Mouse (Mus musculus) T-helper 1 cell (primary cell): ENCODE measurements at regions not wholly inside any gene's neighbourhood (a gene's known extent, or its start where the extent isn't known, plus 50 kb on each side); places are given as distances from the start of the nearest gene placed in this dataset.

ENCODE experiments used
- in situ Hi-C: fragments of 300-600 bp; cut with MboI, MseI; formaldehyde crosslinking; loops from one replicate; pipeline ENCODE4 v1.15.1; 2025; ENCODE audit warnings: high pct_unique_total_duplicates

- in situ Hi-C loops, result no loop called here
These were observed 277.5 kb upstream of the Camk1g start for GRCm38 (mm10) chr1:193647371-193648270.

GRCm38 (mm10) chr1:193644506-193644905, 274.4 kb upstream of the Camk1g start:
- in situ Hi-C loops, result no loop called here

- in situ Hi-C loops, result no loop called here
These were observed 266.4 kb upstream of the Camk1g start for GRCm38 (mm10) chr1:193636451-193636850.

GRCm38 (mm10) chr1:193632115-193632514, 262.0 kb upstream of the Camk1g start:
- in situ Hi-C loops, result no loop called here

GRCm38 (mm10) chr1:193629887-193630286, 259.8 kb upstream of the Camk1g start:
- in situ Hi-C loops, result no loop called here

- in situ Hi-C loops, result no loop called here
These were observed 257.1 kb upstream of the Camk1g start for GRCm38 (mm10) chr1:193626924-193627849.

DNA sequence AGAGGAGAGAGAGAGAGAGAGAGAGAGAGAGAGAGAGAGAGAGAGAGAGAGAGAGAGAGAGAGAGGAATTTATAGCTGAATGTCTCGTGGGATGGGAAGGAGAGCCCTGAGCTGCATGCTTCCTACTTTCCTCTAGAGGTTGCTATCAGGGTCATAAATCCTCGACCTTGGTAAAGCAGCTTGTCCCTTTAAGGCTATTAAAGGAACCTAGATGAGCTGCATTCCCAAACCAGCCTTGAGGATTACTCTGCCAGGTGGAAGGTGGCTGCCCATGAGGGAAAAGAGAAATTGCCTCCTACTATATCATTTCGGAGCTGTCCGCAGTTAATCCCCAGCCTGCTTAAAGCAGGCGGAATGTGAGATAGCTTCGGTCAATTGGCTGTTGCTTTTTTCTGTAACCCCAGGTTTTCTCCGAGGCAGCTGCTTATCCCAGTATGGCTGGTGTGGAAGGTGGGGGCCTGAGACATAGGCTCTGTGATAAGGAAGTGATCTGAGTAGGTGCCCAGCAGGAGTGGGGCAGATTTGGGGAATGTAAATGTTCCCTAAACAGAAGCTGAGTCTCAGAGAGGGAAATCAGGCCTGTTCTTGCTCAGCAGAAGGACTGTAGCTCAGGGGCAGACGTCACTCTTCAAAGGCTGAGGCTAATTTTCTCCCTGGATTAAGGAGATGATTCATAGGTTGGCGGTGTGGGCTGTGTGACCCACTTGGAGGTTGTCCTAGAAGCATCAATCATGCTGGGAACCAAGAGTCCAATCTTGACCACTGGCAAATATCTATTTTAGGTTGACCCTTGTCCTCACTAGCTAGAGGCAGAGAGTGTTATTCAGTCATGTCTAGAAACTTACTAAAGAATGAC, 255.2 kb upstream of the Camk1g start:
- in situ Hi-C loops, result no loop called here

DNA sequence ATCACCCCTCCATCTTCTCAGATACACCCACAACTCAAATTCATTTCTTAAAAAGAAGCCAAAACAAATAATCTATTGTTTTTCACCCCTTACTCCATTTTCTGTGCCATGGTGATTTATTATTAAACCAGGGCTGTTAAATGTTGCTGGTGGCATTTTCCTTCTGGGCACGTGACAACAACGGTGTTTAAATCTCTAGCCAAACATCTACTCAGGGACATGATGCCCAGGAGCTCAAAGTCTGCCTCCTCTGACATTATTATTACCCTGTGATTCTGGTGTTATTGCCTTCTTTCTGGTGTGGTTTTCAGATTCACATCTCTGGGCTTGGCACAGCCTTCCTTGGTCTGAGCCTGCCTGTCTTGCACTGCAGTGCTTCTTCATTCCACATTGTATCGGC, 253.5 kb upstream of the Camk1g start:
- in situ Hi-C loops, result no loop called here

DNA sequence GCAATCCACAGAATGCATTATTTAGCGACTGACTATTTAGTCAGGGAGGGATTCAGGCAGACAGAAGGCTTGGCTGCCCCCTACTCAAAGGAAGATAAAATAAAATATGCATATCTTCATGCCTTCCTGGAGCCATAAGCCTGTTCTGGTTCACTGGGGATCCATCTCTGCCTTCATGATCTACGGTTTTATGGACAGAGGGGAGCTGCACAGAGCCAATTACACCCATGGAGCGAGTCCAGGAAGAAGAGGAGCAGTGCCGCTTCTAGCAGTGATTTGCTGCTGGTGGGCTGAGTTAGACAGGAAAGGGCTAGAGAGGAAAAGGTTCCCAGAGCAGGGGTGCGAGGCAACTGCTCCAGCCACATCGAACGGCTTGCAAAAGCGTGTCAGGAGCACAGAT, 248.2 kb upstream of the Camk1g start:
- in situ Hi-C loops, result no loop called here

GRCm38 (mm10) chr1:193610471-193610870, 240.4 kb upstream of the Camk1g start:
- in situ Hi-C loops, result no loop called here

GRCm38 (mm10) chr1:193599895-193600294, 229.8 kb upstream of the Camk1g start:
- in situ Hi-C loops, result no loop called here

- in situ Hi-C loops, result no loop called here
These were observed 229.1 kb upstream of the Camk1g start for GRCm38 (mm10) chr1:193599163-193599562.

DNA sequence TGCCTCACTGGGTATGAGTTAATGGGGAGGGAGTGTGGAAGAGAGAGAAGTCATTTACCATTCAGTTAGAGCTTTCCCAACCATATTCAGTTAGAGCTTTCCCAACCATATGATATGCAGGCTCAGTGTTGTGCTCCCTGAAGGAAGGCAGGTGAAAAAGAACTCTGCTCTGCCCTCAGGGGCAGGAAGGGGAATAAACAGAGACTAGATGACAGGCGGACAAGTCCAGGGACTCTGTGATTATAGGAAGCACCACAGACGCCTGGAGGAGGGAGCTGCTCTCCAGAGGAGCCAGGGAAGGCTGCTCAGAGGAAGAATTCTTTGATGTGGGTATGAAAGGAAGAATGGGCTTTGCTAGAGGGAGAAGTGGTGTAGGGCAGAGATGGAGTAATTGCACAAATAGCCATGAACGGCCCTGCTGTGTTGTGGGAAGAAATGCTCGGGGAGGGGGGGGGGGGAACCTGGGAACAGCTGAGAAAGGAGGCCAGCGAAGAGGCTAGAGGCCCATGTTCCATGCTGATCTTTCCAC, 220.3 kb upstream of the Camk1g start:
- in situ Hi-C loops, result no loop called here

DNA sequence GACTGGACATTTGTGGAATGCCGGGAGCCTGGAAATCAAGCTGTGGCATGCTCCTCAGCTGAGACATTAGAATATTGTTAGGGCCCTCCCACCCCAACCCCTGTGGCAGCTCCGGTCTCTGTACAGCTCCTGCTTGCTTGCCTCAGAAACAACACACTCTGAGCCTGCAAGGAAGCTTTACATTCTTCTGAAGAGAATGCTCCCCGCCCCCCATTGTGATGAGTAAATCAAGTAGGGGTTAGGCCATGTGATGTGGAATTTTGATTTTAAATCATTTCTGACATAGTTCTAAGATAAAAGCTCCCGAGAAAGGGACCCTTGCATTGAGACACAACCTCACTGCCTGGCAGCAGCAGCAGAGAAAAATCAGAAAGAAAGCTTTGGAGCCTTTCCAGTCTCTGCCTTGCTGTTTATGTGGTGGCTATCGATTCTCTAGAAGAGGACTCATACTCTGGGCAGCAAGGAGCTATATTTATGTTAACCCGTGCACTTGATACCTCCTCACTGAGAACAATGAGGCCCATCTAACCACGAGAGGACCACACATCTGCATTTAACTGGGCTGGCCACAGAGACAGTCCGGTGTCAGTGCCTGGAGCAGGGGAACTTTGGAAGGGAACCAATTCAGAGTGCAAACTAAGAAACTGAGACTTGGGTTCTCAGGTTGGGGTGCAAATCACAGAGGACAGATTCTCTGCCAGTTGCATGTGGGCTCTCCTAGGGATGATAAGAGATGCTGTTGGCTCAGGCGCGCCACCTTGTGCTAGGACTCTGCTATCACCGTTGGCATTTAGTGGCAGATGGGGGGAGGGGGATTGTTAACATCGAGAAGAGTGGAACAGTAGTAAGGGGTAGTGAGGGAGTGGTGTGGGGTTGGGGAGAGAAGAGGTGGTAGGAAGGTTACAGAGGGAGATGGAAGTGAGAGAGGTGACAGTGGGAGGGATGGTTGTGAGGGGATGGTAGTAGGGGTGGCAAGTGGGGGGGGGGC, 218.7 kb upstream of the Camk1g start:
- in situ Hi-C loops, result no loop called here

GRCm38 (mm10) chr1:193587317-193587716, 217.2 kb upstream of the Camk1g start:
- in situ Hi-C loops, result no loop called here

- in situ Hi-C loops, result no loop called here
These were observed 216.8 kb upstream of the Camk1g start for GRCm38 (mm10) chr1:193586896-193587295.

GRCm38 (mm10) chr1:193583791-193584190, 213.7 kb upstream of the Camk1g start:
- in situ Hi-C loops, result loop anchor here (5.0 kb wide), 1 partner anchor 136 kb away; no protein-coding TSS in a partner anchor

DNA sequence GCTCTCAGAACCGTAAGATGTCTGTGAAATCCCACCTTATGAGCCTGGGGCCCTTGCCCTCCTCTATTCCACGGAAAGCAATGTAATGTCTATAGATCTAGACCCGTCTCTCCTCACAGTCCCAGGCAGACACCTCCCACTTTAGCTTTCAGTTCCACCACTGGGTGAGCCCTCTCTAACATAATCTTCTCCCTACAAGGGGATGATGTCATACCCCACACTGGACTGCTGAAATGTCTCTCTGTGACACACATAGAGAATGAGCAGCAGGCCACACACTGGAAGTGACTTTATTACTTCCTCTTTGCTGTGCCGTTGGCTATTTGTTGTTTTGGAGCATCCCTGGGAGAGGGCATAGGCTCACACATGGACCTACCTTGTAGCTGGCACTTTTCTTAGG, 210.3 kb upstream of the Camk1g start:
- in situ Hi-C loops, result loop anchor here (5.0 kb wide), 1 partner anchor 133 kb away; no protein-coding TSS in a partner anchor

DNA sequence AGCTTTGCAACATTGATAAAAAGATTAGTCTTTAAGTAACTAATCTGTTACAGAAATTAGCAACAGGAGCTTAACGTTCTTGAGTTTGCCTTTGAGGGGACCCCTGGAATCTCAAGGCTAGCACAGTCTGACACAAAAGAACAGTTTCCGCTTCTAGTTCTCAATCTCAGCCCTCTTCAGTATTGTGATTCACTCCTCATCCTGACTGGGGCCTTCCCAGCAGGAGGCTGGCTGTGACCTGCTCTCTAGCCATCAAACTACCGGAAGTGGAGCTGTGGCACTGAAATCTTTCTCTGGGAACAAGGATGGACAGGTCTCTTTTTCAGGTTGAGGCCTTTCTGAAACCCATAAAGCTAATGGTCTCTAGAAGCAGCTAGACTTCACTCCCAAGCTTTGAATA, 209.6 kb upstream of the Camk1g start:
- in situ Hi-C loops, result loop anchor here (5.0 kb wide), 1 partner anchor 132 kb away; no protein-coding TSS in a partner anchor

- in situ Hi-C loops, result no loop called here
These were observed 208.6 kb upstream of the Camk1g start for GRCm38 (mm10) chr1:193578661-193579175.
